Mouse (Mus musculus) kidney, adult 8-10 months (tissue): Measurements from ENCODE around the gene Phf14.

Experiments used
- DNase-seq, 2 experiments: peaks; one replicate each; pipeline ENCODE4 v3.0.0; 2022

Phf14 gene

DNA sequence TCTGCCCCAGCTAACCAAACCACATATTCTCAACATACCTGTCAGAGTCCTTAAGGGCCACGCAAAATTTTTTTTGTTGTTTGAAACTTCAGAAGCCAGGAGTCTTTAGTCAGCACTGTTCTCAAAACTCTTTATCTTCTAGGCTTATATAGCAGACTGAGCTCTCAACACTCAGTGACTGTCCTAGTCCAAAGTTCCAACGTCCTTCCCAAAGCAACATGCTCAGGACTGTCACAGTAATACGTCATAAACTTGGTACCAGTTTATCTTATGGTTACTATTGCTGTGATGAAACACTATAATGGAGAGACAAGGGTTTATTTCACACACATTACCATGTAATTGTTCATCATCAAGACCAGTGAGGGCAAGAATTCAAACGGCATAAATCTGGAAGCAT, 113.9 kb downstream of the Phf14 start:
- no peak for DNase-seq

DNA sequence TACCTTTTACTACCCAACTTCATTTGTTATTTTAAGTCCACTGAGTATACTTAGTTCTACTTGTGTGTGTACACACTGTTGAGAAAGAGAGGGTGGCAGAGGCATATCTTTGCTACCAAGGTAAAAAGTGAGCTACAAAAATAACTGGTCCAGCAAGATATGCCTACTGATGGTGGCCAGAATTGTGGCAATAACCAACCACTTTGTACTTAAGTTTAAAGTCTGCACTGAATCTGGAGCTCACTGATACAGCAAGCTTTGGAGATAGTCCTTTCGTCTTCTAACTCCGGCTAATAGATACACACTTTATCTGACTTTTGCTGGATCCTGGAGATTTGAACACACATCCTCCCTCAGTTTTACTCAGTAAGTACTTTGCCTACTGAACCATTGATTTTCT, 115.8 kb downstream of the Phf14 start:
- no peak for DNase-seq

GRCm38 (mm10) chr6:12026804-12027537, 119.4 kb downstream of the Phf14 start:
- peak; percentile 46 to 74 for DNase-seq

- no peak for DNase-seq
Measured at GRCm38 (mm10) chr6:12034561-12034960, 127.0 kb downstream of the Phf14 start.

GRCm38 (mm10) chr6:12038268-12038667, 130.7 kb downstream of the Phf14 start:
- no peak for DNase-seq

GRCm38 (mm10) chr6:12052884-12053283, 145.3 kb downstream of the Phf14 start:
- DNase-seq: no peak

- DNase-seq: peak; percentile 53 to 71
Measured at GRCm38 (mm10) chr6:12054149-12054548, 146.5 kb downstream of the Phf14 start.

DNA sequence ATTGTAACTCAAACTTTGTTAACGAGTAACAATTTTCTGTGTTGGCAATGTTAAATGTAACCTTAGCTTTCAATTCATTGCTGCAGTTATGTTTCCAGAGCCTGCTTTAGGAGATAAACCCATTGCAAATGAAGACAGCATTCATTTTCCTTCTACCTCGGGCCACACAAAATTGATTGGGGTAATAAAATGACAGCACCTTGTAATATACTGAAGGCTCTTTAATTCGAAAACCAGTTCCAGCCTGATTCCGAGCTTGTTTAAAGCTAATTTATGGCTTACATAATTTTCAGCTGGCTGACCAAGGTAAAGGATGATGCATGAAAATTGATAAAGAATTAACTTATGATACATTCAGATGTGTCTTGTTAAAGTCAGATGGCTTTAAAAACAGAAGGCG, 151.1 kb downstream of the Phf14 start:
- DNase-seq: no peak

- DNase-seq: no peak
Measured at GRCm38 (mm10) chr6:12059971-12060370, 152.4 kb downstream of the Phf14 start.

GRCm38 (mm10) chr6:12060452-12061140, 153.0 kb downstream of the Phf14 start:
- DNase-seq: no peak

GRCm38 (mm10) chr6:12067956-12068355, 160.3 kb downstream of the Phf14 start:
- DNase-seq: no peak

GRCm38 (mm10) chr6:12069357-12069756, 161.7 kb downstream of the Phf14 start:
- no peak for DNase-seq

DNA sequence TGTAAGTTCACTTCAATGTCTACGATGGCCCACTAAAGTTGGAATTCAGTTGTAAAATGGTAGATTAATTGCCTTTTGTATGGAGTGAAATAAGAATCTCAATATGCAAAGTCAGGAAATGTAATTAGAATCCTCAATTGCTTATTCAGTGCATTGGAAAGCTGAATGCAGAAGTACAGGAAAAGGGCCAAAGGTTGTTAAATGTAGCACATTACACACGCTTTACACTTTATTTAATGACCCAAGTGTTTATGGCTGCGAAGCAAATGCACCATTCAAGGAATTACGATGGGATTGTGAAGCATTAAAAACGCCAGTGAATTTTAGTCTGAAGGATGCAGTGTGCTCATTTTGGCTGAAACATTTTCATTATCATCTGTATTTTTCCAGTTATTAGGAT, 167.0 kb downstream of the Phf14 start:
- DNase-seq: no peak

- no peak for DNase-seq
Measured at GRCm38 (mm10) chr6:12077338-12077737, 169.7 kb downstream of the Phf14 start.

GRCm38 (mm10) chr6:12077880-12078618, 170.4 kb downstream of the Phf14 start:
- no peak for DNase-seq

GRCm38 (mm10) chr6:12079260-12079659, 171.7 kb downstream of the Phf14 start:
- no peak for DNase-seq

- no peak for DNase-seq
Measured at GRCm38 (mm10) chr6:12080423-12080822, 172.8 kb downstream of the Phf14 start.

- DNase-seq: peak; percentile 19
Measured at GRCm38 (mm10) chr6:12081722-12082121, 174.1 kb downstream of the Phf14 start.

- no peak for DNase-seq
Measured at GRCm38 (mm10) chr6:12082125-12082524, 174.5 kb downstream of the Phf14 start.

DNA sequence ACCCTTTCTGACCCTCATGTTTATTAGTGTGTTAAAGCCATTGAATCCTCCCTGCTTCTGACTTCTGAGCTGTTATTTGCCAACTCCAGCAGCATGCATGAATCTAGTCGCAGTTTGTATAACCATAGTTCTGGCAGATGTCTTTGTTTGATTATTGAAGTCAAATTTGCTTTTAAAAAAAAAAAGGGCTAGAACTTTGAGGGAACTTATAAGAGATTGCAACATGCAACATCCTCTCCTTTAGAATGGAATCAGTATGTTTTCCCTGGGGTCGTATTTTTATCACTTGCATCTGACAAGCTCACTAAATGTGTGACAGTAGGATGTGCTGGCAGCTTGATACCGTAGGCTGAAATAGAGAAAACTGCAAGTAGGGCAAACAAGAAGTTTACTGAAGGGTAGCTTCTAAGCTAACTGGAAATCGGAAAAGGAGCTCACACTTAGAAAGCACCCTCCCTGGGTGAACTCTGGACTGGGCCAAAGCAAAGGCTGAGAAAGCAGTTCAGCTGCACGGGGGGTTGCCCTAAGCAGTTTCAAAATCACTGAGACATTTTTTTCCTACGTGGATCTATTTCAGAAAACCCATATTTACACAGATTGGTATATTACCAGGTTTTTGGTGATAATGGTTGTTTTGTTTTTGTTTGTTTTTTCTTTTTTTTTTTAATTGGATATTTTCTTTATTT, 175.1 kb downstream of the Phf14 start:
- peak; percentile 30 to 31 for DNase-seq

- DNase-seq: no peak
Measured at GRCm38 (mm10) chr6:12084721-12085120, 177.1 kb downstream of the Phf14 start.

GRCm38 (mm10) chr6:12089439-12089992, 181.9 kb downstream of the Phf14 start:
- no peak for DNase-seq

DNA sequence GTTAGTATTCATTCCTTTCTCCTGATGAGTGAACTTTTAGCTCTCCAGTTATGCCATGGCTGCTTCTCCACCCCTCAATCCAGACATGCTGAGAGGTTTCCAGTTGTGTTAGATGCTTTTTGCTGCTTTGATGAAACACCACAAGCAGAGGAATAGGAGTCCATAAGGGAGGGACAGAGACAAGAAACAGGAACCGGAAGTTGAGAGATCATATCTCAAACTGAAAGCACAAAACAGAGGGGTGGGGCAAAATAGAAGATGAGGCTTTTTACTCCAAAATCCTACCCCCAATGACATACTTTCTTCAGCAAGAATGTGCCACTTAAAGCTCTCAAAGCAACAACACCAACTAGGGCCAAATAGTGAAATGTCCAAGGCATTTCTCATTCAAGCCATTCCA, 188.1 kb downstream of the Phf14 start:
- no peak for DNase-seq
